Mouse (Mus musculus) frontal cortex, postnatal 10 days (tissue): ENCODE measurements at regions not wholly inside any gene's neighbourhood (a gene's known extent, or its start where the extent isn't known, plus 50 kb on each side); places are given as distances from the start of the nearest gene placed in this dataset.

ENCODE experiments used
- DNase-seq, 2 experiments: peaks; one replicate each; pipeline ENCODE4 v3.0.0; 2022; ENCODE audit warnings: low spot score in 2 of 2, mixed read lengths in 1 of 2

DNA sequence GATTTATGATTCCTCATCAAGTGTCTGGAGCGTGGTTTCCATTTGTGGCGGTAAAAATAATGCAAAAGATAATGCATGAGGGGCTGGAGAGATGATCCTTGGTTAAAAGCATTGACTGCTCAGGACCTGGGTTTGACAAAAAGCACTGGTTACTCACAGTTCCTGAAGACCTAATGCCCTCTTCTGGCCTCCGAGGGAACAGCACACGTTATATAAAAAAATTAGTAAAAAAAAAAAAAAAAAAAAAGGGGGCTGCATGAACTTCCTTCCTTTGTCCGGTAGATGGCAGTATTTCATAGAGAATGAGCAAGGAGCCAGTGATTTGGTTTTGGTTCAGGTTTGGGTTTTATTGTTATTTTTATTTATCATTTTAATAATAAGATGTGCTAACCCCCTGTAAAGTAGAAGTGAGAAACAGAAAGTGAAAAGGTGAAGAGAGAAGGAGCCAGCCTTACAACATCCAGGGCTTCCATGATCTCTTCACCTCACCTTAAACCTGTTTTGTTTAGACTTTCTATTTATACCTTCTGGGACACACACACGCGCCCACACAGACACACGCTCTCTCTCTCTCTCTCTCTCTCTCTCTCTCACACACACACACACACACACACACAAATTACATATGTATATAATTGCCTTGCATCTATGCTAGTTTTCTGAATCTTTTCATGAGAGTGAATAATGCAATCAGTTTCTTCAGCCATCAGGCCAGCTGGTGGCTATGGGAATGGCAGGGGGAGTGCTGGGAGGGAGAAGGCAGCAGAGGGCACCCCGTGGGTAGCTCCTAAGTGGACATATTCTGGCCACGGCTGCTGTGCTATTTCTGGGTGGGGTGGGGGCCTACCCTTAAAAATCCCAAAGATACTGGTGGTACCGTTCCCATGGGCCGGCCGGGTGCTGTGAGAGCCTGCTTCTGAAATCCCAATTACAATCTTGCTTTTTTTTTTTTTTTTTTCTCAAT is 230.0 kb downstream of the Poteg start:
- DNase-seq = peak; percentile 11 to 32

DNA sequence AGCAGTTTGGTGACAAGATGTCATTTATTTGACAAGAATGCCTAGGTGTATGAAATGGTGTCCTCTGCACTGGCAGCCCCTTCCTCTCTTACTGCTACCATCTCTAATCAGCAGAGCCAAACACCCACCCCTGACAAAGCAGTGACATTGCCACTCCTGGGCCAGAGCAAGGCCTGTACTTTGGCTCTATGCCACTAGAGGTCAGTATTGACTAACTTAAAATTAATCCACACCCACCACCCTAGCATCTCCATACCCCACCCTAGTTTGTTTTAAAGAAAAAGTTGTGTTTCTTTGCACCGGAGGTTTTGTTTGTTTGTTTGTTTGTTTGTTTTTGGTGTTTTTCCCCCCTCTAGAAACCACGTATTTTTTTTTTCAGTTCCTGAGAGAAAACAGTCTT is 231.7 kb downstream of the Poteg start:
- peak; percentile 11 to 45 for DNase-seq

DNA sequence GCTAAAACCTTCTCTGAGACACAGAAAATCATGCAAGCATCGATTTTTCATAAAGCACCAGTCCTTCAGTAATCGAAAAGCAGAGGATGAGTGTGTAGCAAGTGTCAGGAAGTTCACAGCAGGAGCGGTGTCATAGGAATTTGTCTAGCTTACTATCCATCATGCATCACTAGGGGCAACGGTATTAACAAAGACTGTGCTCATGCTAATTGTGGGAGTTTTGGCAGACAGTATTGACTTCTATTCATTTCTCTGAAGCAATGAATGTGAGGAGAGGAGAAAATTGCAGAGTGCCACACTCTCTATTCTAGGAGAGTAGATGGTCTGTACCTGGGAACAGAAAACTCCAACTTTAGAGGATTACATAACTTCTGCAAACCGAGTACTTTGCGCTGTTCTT is 274.5 kb downstream of the Poteg start:
- no peak for DNase-seq

DNA sequence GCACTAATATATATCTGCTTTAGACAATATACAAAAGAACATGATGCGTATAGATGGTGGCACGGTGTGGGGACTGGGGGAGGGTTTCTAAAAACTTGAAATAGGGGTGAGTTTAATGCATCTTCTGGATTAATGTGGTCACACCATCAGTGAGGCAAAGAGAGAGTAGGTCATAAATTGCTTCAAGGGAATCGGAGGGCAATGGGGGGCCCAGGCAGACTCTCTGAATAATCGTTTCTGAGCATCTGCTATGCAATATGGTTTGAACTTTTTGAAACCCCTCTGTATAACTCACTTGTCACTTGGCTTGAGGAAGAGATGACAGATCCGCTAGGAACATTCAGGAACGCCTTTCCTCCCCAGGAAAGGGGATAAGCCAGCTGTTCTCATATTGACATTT is 322.8 kb downstream of the Poteg start:
- no peak for DNase-seq

DNA sequence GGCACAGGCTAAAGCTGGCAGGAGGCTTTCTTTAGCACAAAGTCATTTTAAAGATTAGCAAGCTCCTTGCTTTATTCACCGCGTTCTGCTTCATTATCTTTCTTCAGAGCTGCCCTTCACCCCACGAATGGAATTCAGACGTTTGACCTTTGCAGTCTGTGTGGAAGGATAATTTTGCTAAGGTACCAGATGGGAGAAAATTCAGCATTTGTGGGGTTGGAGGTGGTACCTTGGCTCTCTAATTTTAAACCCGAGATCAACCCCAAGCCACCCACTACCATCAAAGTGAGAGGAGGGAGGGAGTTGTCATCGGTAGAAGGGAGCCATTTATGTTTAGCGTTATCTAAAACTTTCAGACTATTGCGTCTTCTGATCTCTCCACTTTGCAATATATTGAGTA is 323.3 kb downstream of the Poteg start:
- no peak for DNase-seq

DNA sequence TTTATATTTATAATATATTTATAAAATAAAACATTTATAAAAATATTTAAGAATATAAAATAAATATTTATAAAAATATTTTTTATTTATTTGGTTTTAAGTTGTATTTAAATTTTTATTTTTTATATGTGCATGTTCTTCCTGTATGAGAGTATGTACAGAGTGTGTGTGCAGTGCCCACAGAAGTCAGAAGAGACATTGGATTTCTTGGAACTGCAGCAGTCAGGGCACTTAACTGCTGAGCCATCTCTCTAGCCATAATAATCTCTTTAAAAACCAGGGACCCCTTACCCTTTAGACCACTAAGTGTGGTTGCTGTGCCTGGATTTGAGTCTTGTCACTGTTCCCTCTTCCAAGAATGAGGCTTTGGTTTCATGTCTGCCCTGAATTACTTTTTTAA is 323.8 kb downstream of the Poteg start:
- no peak for DNase-seq

DNA sequence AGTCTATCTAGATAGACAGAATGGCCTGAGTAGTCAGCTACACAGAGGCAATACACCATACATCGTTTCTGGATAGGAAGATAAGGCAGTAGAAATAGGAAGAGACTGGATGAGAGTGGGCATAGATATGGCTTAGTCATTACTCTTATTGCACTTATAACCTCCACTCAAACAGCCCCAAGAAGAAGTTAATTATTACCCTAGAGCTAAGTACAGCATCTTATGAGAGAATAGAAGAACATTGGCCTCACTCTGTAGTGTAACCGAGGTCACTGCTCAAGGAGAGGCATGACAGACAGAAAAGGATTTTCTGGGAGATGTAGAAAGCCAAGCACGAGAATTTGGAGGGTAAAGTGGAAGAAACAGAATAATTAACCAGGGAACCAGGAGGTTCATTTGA is 331.5 kb downstream of the Poteg start:
- DNase-seq = no peak
